Mouse (Mus musculus): Measurements from ENCODE around the gene Clca1. TPM values are rescaled to one million over a fixed set of nuclear protein-coding genes. Genes with fewer than 3 reads are reported as not detected.

Gene Clca1
- total and polyA plus RNA-seq, 2 experiments from 2014 or later, result not detected

DNA sequence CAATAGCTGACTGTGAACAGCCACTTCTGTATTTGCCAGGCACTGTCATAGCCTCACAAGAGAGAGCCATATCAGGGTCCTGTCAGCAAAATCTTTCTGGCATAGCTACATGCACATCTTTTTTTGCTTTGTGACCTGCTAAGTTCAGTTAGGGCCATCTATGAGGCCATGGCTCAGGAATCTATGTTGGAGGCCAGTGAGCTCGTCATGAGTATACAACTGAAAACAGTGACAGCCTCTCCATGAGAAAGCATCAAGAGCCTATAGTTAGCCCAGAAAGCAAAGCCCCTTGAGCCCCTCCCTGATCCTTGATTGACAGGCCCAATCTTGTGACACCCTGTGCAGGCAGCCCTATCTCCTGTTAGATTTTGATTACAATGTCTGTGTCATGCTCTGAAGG is 56.5 kb downstream of the Clca1 start:
- H3K4me3 ChIP-seq (ENCODE audit: low read depth, low read length), result no peak overlapping the region
- TF ChIP-seq EP300 (IDR thresholded peaks at IDR 0.05; ENCODE audit: low read depth), result no peak
- no peak for TF ChIP-seq CTCF (IDR thresholded peaks at IDR 0.05; ENCODE audit: low read depth)
- ATAC-seq (ENCODE audit: insufficient read depth, low read depth), result no peak
- no peak overlapping the region for H3K27ac ChIP-seq (ENCODE audit: low read depth)
- H3K36me3 ChIP-seq (replicated peaks; ENCODE audit: control insufficient read depth, insufficient read depth, low read length), result no peaks in the 10 kb centered on the region
- H3K9me3 ChIP-seq (replicated peaks; ENCODE audit: control insufficient read depth, low read length), result no peaks in the 10 kb centered on the region
- H3K9ac ChIP-seq (replicated peaks; ENCODE audit: low read depth, low read length), result no peak overlapping the region
- DNase-seq (ENCODE audit: low spot score), result no peak
- no peak overlapping the region for H3K4me2 ChIP-seq (ENCODE audit: low read depth, low read length)
- H3K27me3 ChIP-seq (ENCODE audit: control insufficient read depth, insufficient read depth, low read length), result no peaks in the 10 kb centered on the region
- no peaks in the 10 kb centered on the region for H3K4me1 ChIP-seq (ENCODE audit: control insufficient read depth, insufficient read depth)
- WGBS, result 41% methylated on average over 1 of the region's 1 CpGs

DNA sequence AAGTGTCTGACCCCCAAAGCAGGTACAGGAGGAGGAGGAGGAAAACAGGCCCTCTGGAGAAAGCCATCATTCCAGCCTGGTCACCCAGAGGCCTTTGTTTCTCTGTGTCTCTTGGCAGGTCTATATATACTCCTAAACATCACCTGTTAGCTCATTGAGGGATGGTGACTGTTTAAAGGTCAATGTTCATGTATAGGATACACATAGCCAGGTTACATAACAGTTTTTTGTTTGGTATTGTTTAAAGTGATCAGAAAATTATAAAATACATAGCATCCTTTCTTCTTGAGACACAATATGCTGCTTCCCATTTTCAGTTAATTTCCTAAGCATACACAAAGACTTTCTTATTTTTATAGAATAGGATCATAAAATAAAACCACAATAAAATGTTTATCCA is 57.6 kb downstream of the Clca1 start, which contains the start of gene Clca4a:
Clca4a (minus strand) TSS at position 101 of the 400 bp plus-strand sequence.
- H3K9ac ChIP-seq (replicated peaks; ENCODE audit: low read depth, low read length), result no peak within 1 kb of the TSS
- ATAC-seq (ENCODE audit: insufficient read depth, low read depth), result no peak
- no peak within 1 kb of the TSS for H3K27ac ChIP-seq (ENCODE audit: low read depth)
- H3K4me2 ChIP-seq (ENCODE audit: low read depth, low read length), result no peak within 1 kb of the TSS
- TF ChIP-seq EP300 (IDR thresholded peaks at IDR 0.05; ENCODE audit: low read depth) (no peak), CTCF (IDR thresholded peaks at IDR 0.05; ENCODE audit: low read depth) (no peak)
- no peaks in the 10 kb centered on the region for H3K9me3 ChIP-seq (replicated peaks; ENCODE audit: control insufficient read depth, low read length)
- H3K36me3 ChIP-seq (replicated peaks; ENCODE audit: control insufficient read depth, insufficient read depth, low read length), result no peaks in the 10 kb centered on the region
- H3K27me3 ChIP-seq (ENCODE audit: control insufficient read depth, insufficient read depth, low read length), result no peaks in the 10 kb centered on the region
- DNase-seq (ENCODE audit: low spot score), result no peak
- no peaks in the 10 kb centered on the region for H3K4me1 ChIP-seq (ENCODE audit: control insufficient read depth, insufficient read depth)
- no peak within 1 kb of the TSS for H3K4me3 ChIP-seq (ENCODE audit: low read depth, low read length)

DNA sequence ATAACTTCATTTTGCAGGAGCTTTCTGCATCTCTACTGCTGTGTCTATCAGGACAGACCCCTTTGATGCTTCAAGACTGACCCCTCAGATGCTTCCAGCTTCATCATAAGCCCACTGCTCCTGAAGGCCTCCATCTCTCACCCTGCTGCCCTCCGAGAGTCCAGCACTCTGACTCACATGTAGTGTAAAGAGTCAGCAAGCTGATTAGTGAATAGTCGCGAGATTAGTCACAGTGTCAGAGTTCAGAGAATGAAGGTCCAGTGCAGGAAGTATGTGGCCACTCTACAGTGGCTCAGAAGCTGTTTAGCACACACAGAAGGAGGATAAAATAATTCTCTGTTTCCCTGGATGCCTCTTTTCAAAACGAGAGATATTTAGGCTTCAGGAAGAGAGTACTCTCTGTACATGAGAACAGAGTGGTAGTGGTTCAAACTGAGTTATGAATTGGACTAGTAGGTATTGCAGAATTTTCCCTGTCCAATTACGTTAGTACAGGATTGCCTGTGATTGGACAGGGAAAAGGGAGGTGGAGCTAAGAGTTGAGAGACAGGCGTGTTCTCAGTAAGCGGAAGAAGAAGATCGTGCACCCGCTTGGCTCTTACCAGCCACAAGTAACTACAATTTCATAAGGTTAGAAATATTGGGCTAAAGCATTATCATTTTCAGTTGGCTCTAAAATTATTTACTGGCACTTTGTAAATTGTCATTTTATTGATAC is 60.9 kb downstream of the Clca1 start:
- no peak overlapping the region for H3K27ac ChIP-seq (ENCODE audit: low read depth)
- H3K27me3 ChIP-seq (ENCODE audit: control insufficient read depth, insufficient read depth, low read length), result no peaks in the 10 kb centered on the region
- H3K4me2 ChIP-seq (ENCODE audit: low read depth, low read length), result no peak overlapping the region
- H3K9ac ChIP-seq (replicated peaks; ENCODE audit: low read depth, low read length), result no peak overlapping the region
- no peak for DNase-seq (ENCODE audit: low spot score)
- TF ChIP-seq CTCF (IDR thresholded peaks at IDR 0.05; ENCODE audit: low read depth) (no peak), EP300 (IDR thresholded peaks at IDR 0.05; ENCODE audit: low read depth) (no peak)
- no peaks in the 10 kb centered on the region for H3K36me3 ChIP-seq (replicated peaks; ENCODE audit: control insufficient read depth, insufficient read depth, low read length)
- ATAC-seq (ENCODE audit: insufficient read depth, low read depth), result no peak
- no peaks in the 10 kb centered on the region for H3K4me1 ChIP-seq (ENCODE audit: control insufficient read depth, insufficient read depth)
- WGBS, result 60% methylated on average over 9 of the region's 9 CpGs
- H3K4me3 ChIP-seq (ENCODE audit: low read depth, low read length), result no peak overlapping the region
- H3K9me3 ChIP-seq (replicated peaks; ENCODE audit: control insufficient read depth, low read length), result no peaks in the 10 kb centered on the region

GRCm38 (mm10) chr3:144969755-144970154 is 62.8 kb downstream of the Clca1 start:
- no peaks in the 10 kb centered on the region for H3K36me3 ChIP-seq (replicated peaks; ENCODE audit: control insufficient read depth, insufficient read depth, low read length)
- no peak for ATAC-seq (ENCODE audit: insufficient read depth, low read depth)
- no peaks in the 10 kb centered on the region for H3K27me3 ChIP-seq (ENCODE audit: control insufficient read depth, insufficient read depth, low read length)
- 71% methylated on average over 1 of the region's 1 CpGs for WGBS
- H3K27ac ChIP-seq (ENCODE audit: low read depth), result no peak overlapping the region
- TF ChIP-seq CTCF (IDR thresholded peaks at IDR 0.05; ENCODE audit: low read depth), result no peak
- H3K4me2 ChIP-seq (ENCODE audit: low read depth, low read length), result no peak overlapping the region
- no peaks in the 10 kb centered on the region for H3K9me3 ChIP-seq (replicated peaks; ENCODE audit: control insufficient read depth, low read length)
- no peak overlapping the region for H3K9ac ChIP-seq (replicated peaks; ENCODE audit: low read depth, low read length)
- no peak for DNase-seq (ENCODE audit: low spot score)
- H3K4me1 ChIP-seq (ENCODE audit: control insufficient read depth, insufficient read depth), result no peaks in the 10 kb centered on the region
- H3K4me3 ChIP-seq (ENCODE audit: low read depth, low read length), result no peak overlapping the region

DNA sequence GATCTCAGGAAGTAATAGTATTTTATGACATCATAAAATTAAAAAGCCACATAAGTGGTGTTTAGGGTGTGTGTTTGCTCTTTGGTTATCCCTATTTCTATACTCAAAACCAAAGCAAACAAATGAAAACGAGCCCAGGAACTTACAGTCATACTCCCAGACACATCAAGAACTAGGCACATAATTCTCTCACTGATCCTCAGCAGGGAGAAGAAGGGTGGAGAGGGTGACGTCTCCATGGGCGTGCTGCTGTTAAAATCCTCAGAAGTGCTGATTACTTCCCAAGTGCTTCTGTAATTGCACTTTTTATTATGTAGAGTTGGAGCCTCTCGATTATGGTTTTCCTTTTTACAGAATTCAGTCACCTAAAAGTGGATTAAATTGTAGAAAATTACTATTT is 66.5 kb downstream of the Clca1 start:
- WGBS, result 57% methylated on average over 4 of the region's 4 CpGs

More for the DNA sequence above, 66.5 kb downstream of the Clca1 start:
- Histone ChIP-seq H3K9me3 (replicated peaks; ENCODE audit: control insufficient read depth, low read length) (no peaks in the 10 kb centered on the region), H3K27me3 (ENCODE audit: control insufficient read depth, insufficient read depth, low read length) (no peaks in the 10 kb centered on the region), H3K36me3 (replicated peaks; ENCODE audit: control insufficient read depth, insufficient read depth, low read length) (no peaks in the 10 kb centered on the region), H3K4me2 (ENCODE audit: low read depth, low read length) (no peak overlapping the region), H3K9ac (replicated peaks; ENCODE audit: low read depth, low read length) (no peak overlapping the region), H3K4me1 (ENCODE audit: control insufficient read depth, insufficient read depth) (no peaks in the 10 kb centered on the region), H3K4me3 (ENCODE audit: low read depth, low read length) (no peak overlapping the region), H3K27ac (ENCODE audit: low read depth) (no peak overlapping the region)
- TF ChIP-seq EP300 (IDR thresholded peaks at IDR 0.05; ENCODE audit: low read depth), result no peak
- TF ChIP-seq CTCF (IDR thresholded peaks at IDR 0.05; ENCODE audit: low read depth), result no peak
- DNase-seq (ENCODE audit: low spot score), result no peak
- ATAC-seq (ENCODE audit: insufficient read depth, low read depth), result no peak

Other genes with a start within 250 kb of the Clca1 start
- gene Clca3a2, start 213.3 kb downstream of the Clca1 start, total RNA-seq (2014; rRNA removed; ENCODE audit: low replicate concordance), result 3.2 and 11.7 TPM in 2 replicates
- 2.1 and 3.4 TPM in 2 replicates for gene Clca3a2, start 213.3 kb downstream of the Clca1 start, polyA plus RNA-seq (2015; fragmentation: Nextera tagmentation; extraction: Ambion mirVana)
- not detected in 2 replicates for gene Clca3b, start 183.4 kb downstream of the Clca1 start, total RNA-seq (2014; rRNA removed; ENCODE audit: low replicate concordance)
- gene Clca3b, start 183.4 kb downstream of the Clca1 start, polyA plus RNA-seq (2015; fragmentation: Nextera tagmentation; extraction: Ambion mirVana), result not detected in 2 replicates
- gene Clca4b, start 100.2 kb downstream of the Clca1 start, total RNA-seq (2014; rRNA removed; ENCODE audit: low replicate concordance), result not detected in 2 replicates
- gene Clca4b, start 100.2 kb downstream of the Clca1 start, polyA plus RNA-seq (2015; fragmentation: Nextera tagmentation; extraction: Ambion mirVana), result not detected in 2 replicates
- gene Clca4a, start 57.7 kb downstream of the Clca1 start, total RNA-seq (2014; rRNA removed; ENCODE audit: low replicate concordance), result not detected in 2 replicates
- gene Clca4a, start 57.7 kb downstream of the Clca1 start, polyA plus RNA-seq (2015; fragmentation: Nextera tagmentation; extraction: Ambion mirVana), result not detected in 2 replicates
- 0.62 TPM in 1 of 2 replicates, not detected in the other for gene Clca2, start 66.7 kb upstream of the Clca1 start, total RNA-seq (2014; rRNA removed; ENCODE audit: low replicate concordance)
- gene Clca2, start 66.7 kb upstream of the Clca1 start, polyA plus RNA-seq (2015; fragmentation: Nextera tagmentation; extraction: Ambion mirVana), result 0.05 TPM in 1 of 2 replicates, not detected in the other
- 5.0 and 6.2 TPM in 2 replicates for gene Odf2l, start 85.8 kb upstream of the Clca1 start, total RNA-seq (2014; rRNA removed; ENCODE audit: low replicate concordance)
- gene Odf2l, start 85.8 kb upstream of the Clca1 start, polyA plus RNA-seq (2015; fragmentation: Nextera tagmentation; extraction: Ambion mirVana), result 8.9 and 9.2 TPM in 2 replicates

All from heart, postnatal 0 days (tissue).